Mouse (Mus musculus) kidney, embryonic 15.5 days (tissue): ENCODE results near the gene Atp8b4. TPM values are rescaled to one million over a fixed set of nuclear protein-coding genes. Genes with fewer than 3 reads are reported as not detected.

Experiments used
- ATAC-seq: fragments of 200-750 bp; cut with Nextera tagmentation; replicated peaks from 2 replicates; pipeline ENCODE4 v1.8.0; 2017; ENCODE audit warnings: moderate TSS enrichment; ENCODE audit not compliant: low FRiP score
- H3K27ac ChIP-seq: fragments of 300-500 bp; sonication (generic); 2 replicates; pipeline ENCODE4 v1.5.1; 2015; ENCODE audit warnings: mild to moderate bottlenecking, inconsistent platforms
- H3K27me3 ChIP-seq: fragments of 300-500 bp; sonication (generic); 2 replicates; pipeline ENCODE4 v1.6.1; 2015; ENCODE audit warnings: inconsistent platforms
- H3K36me3 ChIP-seq: fragments of 300-500 bp; sonication (generic); 2 replicates; pipeline ENCODE4 v1.6.1; 2015; ENCODE audit warnings: inconsistent platforms
- H3K4me1 ChIP-seq: fragments of 300-500 bp; sonication (generic); 2 replicates; pipeline ENCODE4 v1.6.1; 2015; ENCODE audit warnings: inconsistent platforms
- H3K4me2 ChIP-seq: fragments of 300-500 bp; sonication (generic); 2 replicates; pipeline ENCODE4 v1.6.1; 2015; ENCODE audit warnings: moderate library complexity, mild to moderate bottlenecking, inconsistent platforms
- H3K4me3 ChIP-seq: fragments of 300-500 bp; sonication (generic); replicated peaks from 2 replicates; pipeline ENCODE4 v1.5.1; 2015; ENCODE audit warnings: mild to moderate bottlenecking, inconsistent platforms
- H3K9ac ChIP-seq: fragments of 300-500 bp; sonication (generic); 2 replicates; pipeline ENCODE4 v1.6.1; 2015; ENCODE audit warnings: mild to moderate bottlenecking, inconsistent platforms
- H3K9me3 ChIP-seq: fragments of 300-500 bp; sonication (generic); replicated peaks from 2 replicates; pipeline ENCODE4 v1.6.1; 2016; ENCODE audit warnings: inconsistent platforms
- WGBS: fragments of 180-500 bp; shearing (Covaris S2); methylation state at CpG from one replicate; pipeline ENCODE4 v1.1.7; 2015; ENCODE audit warnings: mixed read lengths; 5-methylcytosine and 5-hydroxymethylcytosine counted together
- polyA plus RNA-seq: library from polyadenylated mRNA; unstranded; fragments of >200 nt; fragmentation: Nextera tagmentation; extraction: Ambion mirVana; gene quantifications from 2 replicates; pipeline ENCODE4 v1.2.1, GENCODE M21; 2015

Atp8b4 gene
- polyA plus RNA-seq, 1 experiment from 2014 or later = 0.18 TPM

GRCm38 (mm10) chr2:126343026-126343593, 157.4 kb downstream of the Atp8b4 start:
- Histone ChIP-seq H3K4me2 (no peak overlapping the region), H3K9ac (no peak overlapping the region), H3K27me3 (no peaks in the 10 kb centered on the region), H3K4me3 (no peak overlapping the region), H3K36me3 (no peaks in the 10 kb centered on the region), H3K27ac (no peak overlapping the region), H3K4me1 (no peaks in the 10 kb centered on the region), H3K9me3 (no peaks in the 10 kb centered on the region)
- WGBS = 60% methylated on average over 3 of the region's 3 CpGs
- no peak for ATAC-seq

GRCm38 (mm10) chr2:126341521-126341920, 159.0 kb downstream of the Atp8b4 start:
- Histone ChIP-seq H3K4me1 (no peaks in the 10 kb centered on the region), H3K36me3 (no peaks in the 10 kb centered on the region), H3K9me3 (no peaks in the 10 kb centered on the region), H3K27ac (no peak overlapping the region), H3K4me2 (no peak overlapping the region), H3K27me3 (no peaks in the 10 kb centered on the region), H3K4me3 (no peak overlapping the region), H3K9ac (no peak overlapping the region)
- WGBS = 88% methylated on average over 8 of the region's 8 CpGs
- no peak for ATAC-seq

DNA sequence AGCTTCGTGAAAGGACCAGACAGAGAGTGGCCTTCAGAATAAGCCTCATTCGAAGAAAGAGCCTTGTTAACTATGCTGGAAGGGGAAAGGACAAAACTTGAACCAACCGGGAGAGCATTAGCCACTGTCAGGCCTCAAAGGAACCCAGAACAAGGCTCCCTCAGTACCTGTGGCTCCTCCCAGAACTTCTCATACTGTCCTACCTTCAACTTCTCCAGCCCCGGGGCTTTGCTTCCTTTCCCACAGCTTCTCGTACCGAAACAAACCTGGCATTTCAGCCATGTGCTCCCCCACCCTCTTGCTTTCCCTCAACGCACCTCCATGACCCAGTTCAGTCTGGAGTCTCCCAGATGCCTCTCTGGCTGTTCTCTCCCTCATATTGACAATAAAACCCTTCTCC, 160.3 kb downstream of the Atp8b4 start:
- Histone ChIP-seq H3K4me2 (no peak overlapping the region), H3K27ac (no peak overlapping the region), H3K9me3 (no peaks in the 10 kb centered on the region), H3K36me3 (no peaks in the 10 kb centered on the region), H3K27me3 (no peaks in the 10 kb centered on the region), H3K4me1 (no peaks in the 10 kb centered on the region), H3K9ac (no peak overlapping the region), H3K4me3 (no peak overlapping the region)
- WGBS = 91% methylated on average over 7 of the region's 7 CpGs
- no peak for ATAC-seq

DNA sequence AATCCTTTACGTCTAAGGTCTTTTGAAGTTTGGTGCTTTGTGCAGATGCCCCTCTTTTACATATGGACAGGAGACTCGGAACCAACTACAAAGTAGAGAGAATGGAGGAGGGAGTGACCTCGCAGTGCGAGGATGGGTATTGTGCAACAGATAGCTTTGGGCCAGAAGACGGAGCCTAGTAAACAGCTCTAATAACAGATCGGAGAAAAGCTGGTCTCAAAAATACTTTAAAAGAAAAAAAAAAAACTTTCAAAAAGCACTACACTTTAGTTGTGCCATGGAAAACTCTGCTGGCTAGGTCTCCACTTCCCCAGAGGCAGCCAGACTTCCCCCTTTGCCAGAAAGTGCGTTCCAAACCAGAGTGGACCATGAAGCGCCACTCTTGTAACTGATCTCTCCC, 161.0 kb downstream of the Atp8b4 start:
- Histone ChIP-seq H3K27me3 (no peaks in the 10 kb centered on the region), H3K9ac (no peak overlapping the region), H3K9me3 (no peaks in the 10 kb centered on the region)

GRCm38 (mm10) chr2:126337143-126337542, 163.3 kb downstream of the Atp8b4 start:
- H3K9me3 ChIP-seq = no peaks in the 10 kb centered on the region
- no peaks in the 10 kb centered on the region for H3K4me1 ChIP-seq
- H3K36me3 ChIP-seq = no peaks in the 10 kb centered on the region
- no peaks in the 10 kb centered on the region for H3K27me3 ChIP-seq
- H3K27ac ChIP-seq = no peak overlapping the region
- no peak overlapping the region for H3K9ac ChIP-seq
- 88% methylated on average over 5 of the region's 5 CpGs for WGBS
- no peak for ATAC-seq
- H3K4me3 ChIP-seq = no peak overlapping the region
- no peak overlapping the region for H3K4me2 ChIP-seq

More for the DNA sequence above, 161.0 kb downstream of the Atp8b4 start:
- Histone ChIP-seq H3K36me3 (no peaks in the 10 kb centered on the region), H3K4me2 (no peak overlapping the region), H3K4me1 (no peaks in the 10 kb centered on the region), H3K4me3 (no peak overlapping the region), H3K27ac (no peak overlapping the region)
- no peak for ATAC-seq
- 83% methylated on average over 8 of the region's 8 CpGs for WGBS

- no peak for ATAC-seq
- Histone ChIP-seq H3K36me3 (no peaks in the 10 kb centered on the region), H3K27ac (no peak overlapping the region), H3K4me1 (no peaks in the 10 kb centered on the region), H3K4me2 (no peak overlapping the region), H3K9ac (no peak overlapping the region), H3K4me3 (no peak overlapping the region), H3K9me3 (no peaks in the 10 kb centered on the region), H3K27me3 (no peaks in the 10 kb centered on the region)
- WGBS = 88% methylated on average over 3 of the region's 3 CpGs
Measured at GRCm38 (mm10) chr2:126331794-126332193, 168.7 kb downstream of the Atp8b4 start.

DNA sequence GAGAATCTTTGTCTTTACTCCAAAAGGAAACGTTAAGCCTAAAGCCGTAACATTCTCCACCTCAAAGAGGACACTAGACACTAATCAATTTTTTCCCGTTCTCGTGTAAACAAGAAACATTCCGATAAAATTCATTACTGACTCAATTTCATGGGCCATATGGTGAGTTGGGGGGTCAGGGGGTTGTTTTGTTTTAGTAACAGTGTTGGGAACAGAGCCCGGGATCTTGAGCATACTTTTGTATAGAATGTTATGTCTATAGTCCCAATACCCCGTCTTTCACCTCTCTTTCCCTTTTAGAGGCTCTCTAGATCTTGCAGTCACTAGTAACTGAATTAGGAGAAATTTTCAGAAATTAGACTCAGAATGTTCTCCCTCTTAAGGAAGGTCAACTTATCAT, 177.3 kb downstream of the Atp8b4 start:
- no peak overlapping the region for H3K4me2 ChIP-seq
- H3K27me3 ChIP-seq = no peaks in the 10 kb centered on the region
- H3K9ac ChIP-seq = no peak overlapping the region
- no peak overlapping the region for H3K4me3 ChIP-seq
- no peaks in the 10 kb centered on the region for H3K4me1 ChIP-seq
- H3K9me3 ChIP-seq = no peaks in the 10 kb centered on the region
- no peak overlapping the region for H3K27ac ChIP-seq
- 81% methylated on average over 7 of the region's 7 CpGs for WGBS
- H3K36me3 ChIP-seq = no peaks in the 10 kb centered on the region
- ATAC-seq = no peak

DNA sequence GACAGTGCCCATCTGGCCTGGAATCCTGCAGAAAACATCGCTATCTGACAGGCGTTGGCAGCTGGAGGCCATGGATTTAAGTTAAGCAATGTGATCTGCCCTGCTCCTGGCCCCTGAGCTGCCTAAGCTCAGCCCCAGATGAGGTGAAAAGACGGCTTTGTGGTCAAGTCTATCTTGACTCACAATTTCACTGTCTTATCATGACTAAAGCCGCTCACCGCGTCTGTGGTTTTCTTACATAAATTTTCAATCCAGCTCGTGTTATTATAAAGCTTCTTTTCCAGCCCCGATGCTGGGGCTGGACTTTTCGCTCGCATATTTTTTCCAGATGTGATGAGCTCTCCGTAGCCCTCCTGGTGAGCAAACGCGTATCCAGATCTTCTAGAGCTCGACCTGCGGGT, 177.8 kb downstream of the Atp8b4 start:
- Histone ChIP-seq H3K27me3 (no peaks in the 10 kb centered on the region), H3K4me2 (no peak overlapping the region), H3K27ac (no peak overlapping the region), H3K36me3 (no peaks in the 10 kb centered on the region), H3K4me1 (no peaks in the 10 kb centered on the region), H3K4me3 (no peak overlapping the region), H3K9ac (no peak overlapping the region), H3K9me3 (no peaks in the 10 kb centered on the region)
- no peak for ATAC-seq
- 81% methylated on average over 15 of the region's 15 CpGs for WGBS

DNA sequence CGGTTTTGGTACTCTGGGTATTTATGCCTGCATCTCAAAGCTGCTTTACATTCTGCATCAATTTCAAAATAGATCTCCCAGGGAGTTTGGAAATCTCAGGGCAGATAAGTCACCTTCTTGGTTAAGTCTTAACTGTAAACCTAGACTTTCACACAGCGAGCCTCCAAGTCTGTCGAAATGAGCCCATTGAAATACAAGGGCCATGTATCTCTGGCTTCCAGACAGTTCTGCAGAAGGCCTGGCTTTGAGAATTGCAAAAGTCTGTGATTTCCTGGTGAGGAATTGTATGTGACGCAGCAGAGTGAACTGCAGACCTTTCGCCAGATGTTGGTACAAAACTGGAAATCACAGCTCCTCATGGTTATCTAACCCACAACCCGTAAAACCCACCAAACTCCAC, 182.4 kb downstream of the Atp8b4 start:
- Histone ChIP-seq H3K27me3 (no peaks in the 10 kb centered on the region), H3K4me1 (no peaks in the 10 kb centered on the region), H3K9me3 (no peaks in the 10 kb centered on the region), H3K4me3 (no peak overlapping the region), H3K27ac (no peak overlapping the region), H3K9ac (no peak overlapping the region), H3K4me2 (no peak overlapping the region), H3K36me3 (no peaks in the 10 kb centered on the region)
- no peak for ATAC-seq
- 85% methylated on average over 6 of the region's 6 CpGs for WGBS

DNA sequence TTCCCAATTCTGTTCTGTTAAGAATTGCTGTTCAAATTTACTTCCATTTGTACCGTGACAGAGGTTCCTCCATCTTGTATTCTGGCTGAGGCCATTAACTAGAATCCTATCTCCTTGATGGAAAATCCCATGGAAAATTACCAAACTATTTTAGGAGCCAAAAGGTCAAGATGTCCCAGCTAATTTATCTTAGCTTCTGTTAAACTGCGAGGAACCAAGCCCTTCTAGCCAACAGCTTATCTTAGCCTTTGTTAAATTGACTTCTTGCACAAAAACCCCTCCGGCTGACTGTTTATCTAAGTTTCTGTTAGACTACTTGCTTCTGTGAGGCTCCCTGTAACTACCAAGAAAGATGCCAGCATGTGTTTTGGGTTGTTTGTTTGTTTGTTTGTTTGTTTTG, 183.5 kb downstream of the Atp8b4 start:
- H3K4me1 ChIP-seq = no peaks in the 10 kb centered on the region
- 61% methylated on average over 3 of the region's 3 CpGs for WGBS
- H3K9me3 ChIP-seq = no peaks in the 10 kb centered on the region

DNA sequence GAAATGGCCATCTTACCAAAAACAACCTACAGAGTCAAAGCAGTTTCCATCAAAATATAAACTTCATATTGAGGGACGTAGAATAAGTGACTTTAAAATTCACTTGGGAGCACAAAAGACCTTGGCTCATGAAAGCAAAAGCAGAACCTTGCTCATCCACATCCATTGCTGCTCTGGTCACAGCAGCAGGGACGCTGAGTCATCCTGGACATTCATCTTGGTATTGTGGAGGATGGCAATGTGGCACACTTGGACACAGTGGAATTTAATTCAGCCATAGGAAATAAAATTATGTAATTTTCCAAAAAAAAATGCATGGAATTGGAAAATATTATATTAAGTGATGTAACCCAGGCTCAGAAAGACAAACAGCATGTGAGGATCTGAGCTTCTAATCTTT, 184.1 kb downstream of the Atp8b4 start:
- Histone ChIP-seq H3K9me3 (no peaks in the 10 kb centered on the region), H3K4me2 (no peak overlapping the region), H3K4me3 (no peak overlapping the region), H3K9ac (no peak overlapping the region), H3K36me3 (no peaks in the 10 kb centered on the region), H3K27me3 (no peaks in the 10 kb centered on the region), H3K27ac (no peak overlapping the region), H3K4me1 (no peaks in the 10 kb centered on the region)
- WGBS = 87% methylated on average over 2 of the region's 2 CpGs
- ATAC-seq = no peak

More for the DNA sequence above, 183.5 kb downstream of the Atp8b4 start:
- no peak overlapping the region for H3K27ac ChIP-seq
- no peak for ATAC-seq
- H3K4me3 ChIP-seq = no peak overlapping the region
- no peak overlapping the region for H3K9ac ChIP-seq
- no peaks in the 10 kb centered on the region for H3K27me3 ChIP-seq
- H3K36me3 ChIP-seq = no peaks in the 10 kb centered on the region
- no peak overlapping the region for H3K4me2 ChIP-seq

- Histone ChIP-seq H3K9ac (no peak overlapping the region), H3K36me3 (no peaks in the 10 kb centered on the region), H3K9me3 (no peaks in the 10 kb centered on the region), H3K27me3 (no peaks in the 10 kb centered on the region), H3K27ac (no peak overlapping the region), H3K4me2 (no peak overlapping the region), H3K4me1 (no peaks in the 10 kb centered on the region), H3K4me3 (no peak overlapping the region)
- ATAC-seq = no peak
- 46% methylated on average over 1 of the region's 1 CpGs for WGBS
Measured at GRCm38 (mm10) chr2:126311056-126311455, 189.4 kb downstream of the Atp8b4 start.

GRCm38 (mm10) chr2:126309994-126310393, 190.5 kb downstream of the Atp8b4 start:
- no peak for ATAC-seq
- no peaks in the 10 kb centered on the region for H3K36me3 ChIP-seq
- WGBS = 82% methylated on average over 4 of the region's 4 CpGs
- H3K27me3 ChIP-seq = no peaks in the 10 kb centered on the region
- H3K27ac ChIP-seq = no peak overlapping the region
- no peak overlapping the region for H3K9ac ChIP-seq
- no peak overlapping the region for H3K4me2 ChIP-seq
- no peaks in the 10 kb centered on the region for H3K9me3 ChIP-seq
- H3K4me3 ChIP-seq = no peak overlapping the region
- H3K4me1 ChIP-seq = no peaks in the 10 kb centered on the region
